Comparison of ENCODE assay signal across 8 mouse cellular contexts in the genomic region with DNA sequence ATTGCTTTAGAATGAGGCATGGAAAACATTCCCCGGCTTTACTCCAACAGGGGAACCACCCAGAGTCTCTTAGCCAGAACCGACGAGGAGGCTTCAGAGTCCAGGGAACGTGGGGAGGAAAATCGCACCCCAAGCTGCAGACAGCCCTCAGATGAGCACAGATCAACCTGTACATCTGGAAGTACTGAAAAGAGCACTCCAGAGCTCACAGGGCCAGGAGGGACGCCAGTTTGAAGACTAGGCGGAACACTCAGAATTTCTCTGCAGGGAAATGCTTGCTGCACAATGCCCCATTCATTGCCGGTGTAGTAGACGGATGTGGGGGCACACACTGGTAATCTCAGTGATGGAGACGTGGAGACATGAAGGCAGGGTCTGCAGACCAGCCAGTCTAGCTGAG. TPM values are rescaled to one million over a fixed set of nuclear protein-coding genes. Genes with fewer than 3 reads are reported as not detected.
A peak's percentile ranks its signal among the peaks of the same experiment; 100 is the strongest.
DNase-seq lines count a peak whose midpoint lies in the region; ATAC-seq and TF ChIP-seq lines count a peak whose summit lies in the region.

No protein-coding gene starts in this region.

- H3K9me3 ChIP-seq in hindbrain, embryonic 12.5 days (replicated peaks) = no peaks in the 10 kb centered on the region
- no peaks in the 10 kb centered on the region for H3K9me3 ChIP-seq in midbrain, embryonic 16.5 days (replicated peaks; ENCODE audit: control insufficient read depth, low read length, poor library complexity, severe bottlenecking)

- no peak overlapping the region for H3K4me3 ChIP-seq in embryonic fibroblast, embryonic 13.5 days (ENCODE audit: insufficient read depth, low read length)
- H3K4me3 ChIP-seq in hindbrain, embryonic 12.5 days = peak overlapping the region; percentile 24; the same call in 1 of the 2 replicates
- peak overlapping the region; percentile 26 for H3K4me3 ChIP-seq in midbrain, embryonic 16.5 days (ENCODE audit: low read depth, low read length)

- 0 out of 2 replicates have a peak, but pooled peaks have one; percentile 39 for ATAC-seq in hindbrain, embryonic 12.5 days (ENCODE audit: low FRiP score)
- peak; percentile 2; the same call in 1 of the 2 replicates for ATAC-seq in midbrain, embryonic 16.5 days

- H3K9ac ChIP-seq in hindbrain, embryonic 12.5 days = peak overlapping the region; percentile 54; the same call in 1 of the 2 replicates
- peak overlapping the region; percentile 12; the same call in 1 of the 2 replicates for H3K9ac ChIP-seq in midbrain, embryonic 16.5 days (ENCODE audit: low read depth, low read length)

- 27% methylated on average over 10 of the region's 10 CpGs for WGBS in hindbrain, embryonic 12.5 days
- WGBS in midbrain, embryonic 16.5 days = 25% methylated on average over 10 of the region's 10 CpGs

- intact Hi-C loops in heart, postnatal 25 days (cut with DNase I) = no loop called here

- peak overlapping the region; percentile 56 for H3K4me2 ChIP-seq in hindbrain, embryonic 12.5 days (replicated peaks)
- peak overlapping the region; percentile 53 for H3K4me2 ChIP-seq in midbrain, embryonic 16.5 days (ENCODE audit: low read length)

- H3K4me1 ChIP-seq in embryonic fibroblast, embryonic 13.5 days (ENCODE audit: control insufficient read depth, insufficient read depth, low read length) = peaks cover 25% of the 10 kb centered on the region
- peaks cover 14% of the 10 kb centered on the region for H3K4me1 ChIP-seq in hindbrain, embryonic 12.5 days
- peaks cover 8% of the 10 kb centered on the region for H3K4me1 ChIP-seq in midbrain, embryonic 16.5 days (ENCODE audit: control insufficient read depth, insufficient read depth, low read length)

- TF ChIP-seq CTCF in embryonic fibroblast, embryonic 13.5 days (IDR thresholded peaks at IDR 0.05; ENCODE audit: borderline replicate concordance, insufficient read depth, low read length) = no peak

- peak overlapping the region; percentile 45 for H3K27ac ChIP-seq in embryonic fibroblast, embryonic 13.5 days (ENCODE audit: insufficient read depth, low read length)
- peak overlapping the region; percentile 81 for H3K27ac ChIP-seq in hindbrain, embryonic 12.5 days
- peak overlapping the region; percentile 71 for H3K27ac ChIP-seq in midbrain, embryonic 16.5 days (ENCODE audit: low read length)

- no peak; the same call in 1 of the 2 replicates for TF ChIP-seq POLR2A in embryonic fibroblast, embryonic 13.5 days (IDR thresholded peaks at IDR 0.05; ENCODE audit: low read depth, low read length)

- DNase-seq in heart, adult 11 months = peak; percentile 91
- no peak for DNase-seq in heart, postnatal 25 days (ENCODE audit: low spot score)
- DNase-seq in frontal cortex, adult 2 months (ENCODE audit: extremely low spot score in 1 of 2, low spot score in 1 of 2) = no peak
- no peak for DNase-seq in ovary, postnatal 14 days (ENCODE audit: low spot score)
- DNase-seq in cerebellum, adult 18-20 months = no peak

- H3K27me3 ChIP-seq in hindbrain, embryonic 12.5 days = no peaks in the 10 kb centered on the region
- H3K27me3 ChIP-seq in midbrain, embryonic 16.5 days (ENCODE audit: control insufficient read depth, insufficient read depth, low read depth, low read length) = no peaks in the 10 kb centered on the region

- peaks cover 4% of the 10 kb centered on the region for H3K36me3 ChIP-seq in hindbrain, embryonic 12.5 days
- H3K36me3 ChIP-seq in midbrain, embryonic 16.5 days (ENCODE audit: control insufficient read depth, insufficient read depth, low read length) = no peaks in the 10 kb centered on the region; the same call in 1 of the 2 replicates

RNA-seq across cellular contexts. Expression of a gene that starts 43.9 kb away (rescaled TPM):
- not detected for total RNA-seq in heart, postnatal 25 days (2021)
- not detected in 2 replicates for polyA plus RNA-seq in embryonic fibroblast, embryonic 13.5 days (2011; ENCODE audit: insufficient read length, low read depth, missing spikeins)
- polyA plus RNA-seq in hindbrain, embryonic 12.5 days (2016; fragmentation: Nextera tagmentation; extraction: Ambion mirVana) = 0.35 and 0.40 TPM in 2 replicates
- polyA plus RNA-seq in midbrain, embryonic 16.5 days (2015; fragmentation: Nextera tagmentation; extraction: Ambion mirVana) = not detected in 2 replicates
- not detected in 2 replicates for polyA plus RNA-seq in frontal cortex, adult 2 months (2012; rRNA removed)
